Mouse (Mus musculus) myocyte (in vitro differentiated cells): ENCODE results near the gene Bcl3.

ENCODE experiments used
- E2F4 ChIP-seq: IDR thresholded peaks from one replicate; pipeline ENCODE4 v1.6.1; 2011; ENCODE audit warnings: mild to moderate bottlenecking, control low read depth, moderate library complexity; ENCODE audit not compliant: insufficient read depth
- MAX ChIP-seq: IDR thresholded peaks from one replicate; pipeline ENCODE4 v1.6.1; 2011; ENCODE audit warnings: low read depth, mild to moderate bottlenecking, control low read depth
- MYOD1 ChIP-seq, 3 experiments: IDR thresholded peaks; one replicate each; pipeline ENCODE4 v1.6.1; 2011; ENCODE audit warnings: control low read depth in 2 of 3, low read depth in 2 of 3, mild to moderate bottlenecking in 2 of 3, moderate library complexity in 1 of 3; ENCODE audit not compliant: insufficient read length in 2 of 3, control insufficient read depth in 1 of 3
- POLR2A ChIP-seq: IDR thresholded peaks from one replicate; pipeline ENCODE4 v1.6.1; 2011; ENCODE audit warnings: low read depth, mild to moderate bottlenecking, control low read depth, moderate library complexity; ENCODE audit not compliant: insufficient read length
- POLR2AphosphoS2 ChIP-seq: IDR thresholded peaks from one replicate; pipeline ENCODE4 v1.6.1; 2011; ENCODE audit warnings: low read depth, control low read depth; ENCODE audit not compliant: insufficient read length
- REST ChIP-seq: IDR thresholded peaks from one replicate; pipeline ENCODE4 v1.6.1; 2011; ENCODE audit warnings: mild to moderate bottlenecking, control low read depth, moderate library complexity; ENCODE audit not compliant: insufficient read depth, insufficient read length
- SRF ChIP-seq: IDR thresholded peaks from one replicate; pipeline ENCODE4 v1.6.1; 2011; ENCODE audit warnings: low read depth; ENCODE audit not compliant: control insufficient read depth, insufficient read length
- TCF12 ChIP-seq: IDR thresholded peaks from one replicate; pipeline ENCODE4 v1.6.1; 2011; ENCODE audit warnings: mild to moderate bottlenecking, control low read depth; ENCODE audit not compliant: poor library complexity, insufficient read depth, severe bottlenecking
- USF1 ChIP-seq: IDR thresholded peaks from one replicate; pipeline ENCODE4 v1.6.1; 2011; ENCODE audit warnings: low read depth, mild to moderate bottlenecking, control low read depth, moderate library complexity

DNA sequence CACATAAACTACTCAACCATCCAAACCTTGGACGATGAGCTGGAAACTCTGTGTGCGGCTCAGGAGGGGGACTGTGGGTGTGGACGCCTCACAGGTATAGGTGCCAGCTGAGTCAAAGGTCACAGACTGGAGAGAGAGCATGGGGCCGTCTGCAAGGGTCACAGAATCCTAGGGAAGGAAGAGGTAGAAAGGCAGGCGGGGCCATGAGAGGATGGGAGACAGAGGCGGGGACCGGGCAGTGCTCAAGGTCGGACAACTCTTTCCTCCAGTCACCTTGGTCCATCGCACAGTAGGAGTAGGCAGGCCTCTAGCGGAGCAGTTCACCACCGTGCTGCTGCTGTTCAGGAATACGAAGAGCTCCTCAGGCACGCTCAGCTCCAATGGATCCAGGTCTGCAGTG lies 62.5 kb downstream of the Bcl3 start:
- TF ChIP-seq POLR2A (no peak), TCF12 (no peak), REST (no peak), USF1 (no peak), E2F4 (no peak), POLR2AphosphoS2 (no peak), MAX (no peak), SRF (no peak), MYOD1 (IDR thresholded peaks at IDR 0.05; ENCODE audit: control insufficient read depth in 1 of 3, insufficient read length in 2 of 3, low read depth in 2 of 3) (no peak)
